Mouse (Mus musculus) c-Kit-positive CD71-positive TER-119-positive erythroid progenitor cells, embryonic 14.5 days (primary cell): ENCODE measurements around the gene Tmem201.

Source experiments
- DNase-seq: peaks from one replicate; pipeline ENCODE4 v3.0.0-alpha.2; 2013; ENCODE audit warnings: low spot score

The Tmem201 gene

DNA sequence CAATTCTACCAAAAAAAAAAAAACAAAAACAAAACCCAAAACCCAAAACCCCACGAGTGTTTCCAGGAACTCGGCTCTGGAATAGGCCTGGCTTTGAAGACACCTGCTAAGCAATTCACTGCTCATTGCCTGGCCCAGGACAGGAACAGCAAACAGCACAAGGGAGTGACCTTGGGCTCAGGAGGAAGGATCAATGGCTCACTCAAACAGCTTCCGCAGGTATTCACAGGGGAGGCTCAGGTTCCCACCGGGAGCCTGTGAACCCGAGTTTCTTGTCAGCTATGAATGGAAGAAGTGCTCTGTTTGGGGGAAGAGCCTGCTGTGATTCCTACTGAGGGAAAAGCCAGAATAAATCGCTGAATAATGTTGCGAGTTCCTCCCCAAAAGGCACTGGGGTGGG lies 54.0 kb downstream of the Tmem201 start:
- no peak for DNase-seq

DNA sequence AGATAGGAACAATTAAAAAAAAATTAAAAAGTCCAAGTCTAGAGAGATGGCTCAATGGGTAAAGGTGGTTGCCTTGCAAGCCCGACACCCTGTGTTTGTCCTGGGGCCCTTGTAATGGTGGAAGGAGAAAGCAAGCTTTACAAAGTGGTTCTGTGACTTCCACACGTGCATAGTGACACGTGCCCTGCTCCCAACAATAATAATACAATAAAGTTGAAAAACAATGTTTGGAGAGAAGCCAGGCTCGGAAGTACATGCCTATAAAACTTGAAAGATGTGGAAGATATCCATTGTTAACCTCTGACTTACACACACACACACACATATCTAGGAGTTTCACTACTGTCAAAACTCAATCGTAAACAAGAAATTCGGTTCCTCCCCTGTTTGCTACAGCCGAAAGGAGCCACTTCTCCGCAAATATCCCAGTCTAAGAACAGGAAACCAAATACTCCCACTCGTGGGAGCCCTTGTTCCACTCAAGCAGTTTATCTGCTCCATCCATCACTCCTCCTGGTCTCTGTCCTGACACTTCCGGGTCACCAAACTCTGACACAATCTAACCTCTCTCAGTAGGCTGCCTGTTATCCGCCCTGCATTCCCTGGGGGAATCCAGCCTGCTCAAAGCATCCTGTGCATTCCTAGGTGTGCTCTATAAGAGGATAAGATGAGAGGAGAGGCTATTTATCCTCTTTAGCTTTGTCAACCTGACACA lies 58.6 kb downstream of the Tmem201 start:
- DNase-seq = no peak

GRCm38 (mm10) chr4:149678006-149678405 lies 59.8 kb downstream of the Tmem201 start:
- no peak for DNase-seq

- peak; percentile 63 for DNase-seq
These were observed 62.2 kb downstream of the Tmem201 start for GRCm38 (mm10) chr4:149675378-149676261.

- no peak for DNase-seq
These were observed 62.9 kb downstream of the Tmem201 start for GRCm38 (mm10) chr4:149674814-149675377.

- DNase-seq = no peak
These were observed 65.1 kb downstream of the Tmem201 start for GRCm38 (mm10) chr4:149672747-149673146.

- no peak for DNase-seq
These were observed 66.7 kb downstream of the Tmem201 start for GRCm38 (mm10) chr4:149671175-149671574.

DNA sequence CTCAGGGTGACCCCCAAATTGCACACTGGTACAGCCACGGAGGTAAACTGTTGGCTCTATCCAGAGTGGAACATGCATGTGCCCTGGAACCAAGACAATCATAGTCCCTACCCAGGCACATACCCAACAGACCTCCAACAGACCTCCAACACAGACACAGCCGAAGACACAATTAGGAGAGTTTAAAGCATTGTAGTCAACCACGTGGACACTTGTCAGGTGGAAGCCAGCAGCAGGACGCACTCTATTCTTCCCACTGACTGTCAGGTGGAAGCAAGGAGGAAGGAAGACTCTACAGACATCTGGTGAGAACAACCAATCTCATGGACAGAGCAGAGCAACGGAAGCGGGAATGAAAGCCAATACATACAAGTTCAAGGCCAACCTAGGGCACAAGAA lies 72.2 kb downstream of the Tmem201 start:
- DNase-seq = no peak
